ENCODE assay signal across 17 mouse cellular contexts in the genomic region with DNA sequence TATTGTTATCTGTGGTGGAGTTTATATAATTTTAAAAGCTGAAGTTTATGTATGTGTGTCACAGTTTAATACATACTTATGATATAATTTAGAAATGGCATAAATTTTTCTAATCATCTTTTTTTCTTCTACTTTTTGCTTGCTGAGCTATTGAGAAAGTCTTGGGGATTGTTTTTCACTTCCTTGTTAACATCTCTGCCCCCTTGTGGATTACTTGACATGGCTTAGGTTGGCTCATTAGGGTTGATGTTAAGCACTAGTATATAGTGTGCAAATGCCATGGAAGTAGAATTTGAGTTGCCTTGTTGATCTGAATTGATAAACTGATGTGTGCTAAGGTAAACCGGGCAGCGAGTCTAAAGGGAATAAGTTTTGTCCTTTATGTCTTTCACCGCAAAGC.
"Had no signal": no experiment of that assay in that cellular context is flagged by ENCODE, and none has a peak within 500 bp of the region (broad histone marks: within the 10 kb centered on the region; RNA-seq: fewer than 3 reads in every experiment).

No protein-coding gene starts in this region.

- H3K9me3 ChIP-seq: limb, embryonic 12.5 days; midbrain, embryonic 12.5 days; neural tube, embryonic 12.5 days; stomach, embryonic 15.5 days had no signal

- H3K4me3 ChIP-seq: limb, embryonic 12.5 days; midbrain, embryonic 12.5 days; neural tube, embryonic 12.5 days; stomach, embryonic 15.5 days had no signal

- H3K4me1 ChIP-seq: limb, embryonic 12.5 days; midbrain, embryonic 12.5 days; neural tube, embryonic 12.5 days; stomach, embryonic 15.5 days had no signal

- H3K36me3 ChIP-seq: limb, embryonic 12.5 days; midbrain, embryonic 12.5 days; neural tube, embryonic 12.5 days; stomach, embryonic 15.5 days had no signal

- DNase-seq: kidney, adult 11 months; kidney, adult 9 months; kidney, postnatal 10 days; layer of hippocampus, postnatal 36 days; liver; lung, adult 2 months; lung, postnatal 10 days; lung, postnatal 4 days; right cerebral cortex, postnatal 4 days; spleen, adult 18-20 months; thymus, postnatal 4 days had no signal

- H3K27ac ChIP-seq: limb, embryonic 12.5 days; liver, embryonic 14.5 days; midbrain, embryonic 12.5 days; neural tube, embryonic 12.5 days; stomach, embryonic 15.5 days had no signal

- H3K27me3 ChIP-seq: limb, embryonic 12.5 days; midbrain, embryonic 12.5 days; neural tube, embryonic 12.5 days; stomach, embryonic 15.5 days had no signal

- H3K9ac ChIP-seq: limb, embryonic 12.5 days; liver, embryonic 14.5 days; midbrain, embryonic 12.5 days; neural tube, embryonic 12.5 days; stomach, embryonic 15.5 days had no signal

- H3K4me2 ChIP-seq: limb, embryonic 12.5 days; midbrain, embryonic 12.5 days; neural tube, embryonic 12.5 days; stomach, embryonic 15.5 days had no signal

- ATAC-seq: midbrain, embryonic 16.5 days had no signal
